Mouse (Mus musculus): ENCODE measurements around the gene Gm6460.
"Not testable (repeated sequence)": the region's sequence is repeated elsewhere in the genome, so short reads cannot be mapped to it uniquely, and the experiment has no call there.

Gene Gm6460

GRCm38 (mm10) chr5:11594613-11595012 is at the start of gene Gm6460:
TSS of gene Gm6460 (plus strand) at chr5:11594913.
- DNase-seq (ENCODE audit: low read depth, low spot score) = not testable (repeated sequence)
